Mouse (Mus musculus) midbrain, embryonic 13.5 days (tissue): ENCODE measurements around the gene Asprv1. TPM values are rescaled to one million over a fixed set of nuclear protein-coding genes. Genes with fewer than 3 reads are reported as not detected.
A peak's percentile ranks its signal among the peaks of the same experiment; 100 is the strongest.

Experiments used
- ATAC-seq: fragments of 200-750 bp; cut with Nextera tagmentation; 2 replicates; pipeline ENCODE4 v1.8.0; 2017; ENCODE audit warnings: mild to moderate bottlenecking, moderate TSS enrichment, moderate library complexity
- H3K27ac ChIP-seq: fragments of 300-500 bp; sonication (generic); 2 replicates; pipeline ENCODE4 v1.5.1; 2015; ENCODE audit warnings: inconsistent platforms, mild to moderate bottlenecking, moderate library complexity
- H3K27me3 ChIP-seq: fragments of 300-500 bp; sonication (generic); 2 replicates; pipeline ENCODE4 v1.6.1; 2015; ENCODE audit warnings: mild to moderate bottlenecking, inconsistent platforms
- H3K36me3 ChIP-seq: fragments of 300-500 bp; sonication (generic); 2 replicates; pipeline ENCODE4 v1.6.1; 2015; ENCODE audit warnings: mild to moderate bottlenecking, inconsistent platforms
- H3K4me1 ChIP-seq: fragments of 300-500 bp; sonication (generic); replicated peaks from 2 replicates; pipeline ENCODE4 v1.6.1; 2015; ENCODE audit warnings: inconsistent platforms
- H3K4me2 ChIP-seq: fragments of 300-500 bp; sonication (generic); replicated peaks from 2 replicates; pipeline ENCODE4 v1.6.1; 2015; ENCODE audit warnings: moderate library complexity, mild to moderate bottlenecking, inconsistent platforms
- H3K4me3 ChIP-seq: fragments of 300-500 bp; sonication (generic); replicated peaks from 2 replicates; pipeline ENCODE4 v1.5.1; 2015; ENCODE audit warnings: mild to moderate bottlenecking, inconsistent platforms
- H3K9ac ChIP-seq: fragments of 300-500 bp; sonication (generic); replicated peaks from 2 replicates; pipeline ENCODE4 v1.6.1; 2015; ENCODE audit warnings: mild to moderate bottlenecking, inconsistent platforms
- H3K9me3 ChIP-seq: fragments of 300-500 bp; sonication (generic); 2 replicates; pipeline ENCODE4 v1.6.1; 2016; ENCODE audit warnings: mild to moderate bottlenecking, inconsistent platforms
- WGBS: fragments of 180-500 bp; shearing (Covaris S2); methylation state at CpG from one replicate; pipeline ENCODE4 v1.1.7; 2015; 5-methylcytosine and 5-hydroxymethylcytosine counted together
- polyA plus RNA-seq: library from polyadenylated mRNA; unstranded; fragments of >200 nt; fragmentation: Nextera tagmentation; extraction: Ambion mirVana; gene quantifications from 2 replicates; pipeline ENCODE4 v1.2.1, GENCODE M21; 2015

The Asprv1 gene
- polyA plus RNA-seq, 1 experiment from 2014 or later: 0.50 TPM

GRCm38 (mm10) chr6:86670873-86671272 is 42.9 kb downstream of the Asprv1 start:
- no peak overlapping the region for H3K4me2 ChIP-seq
- WGBS: 18% methylated on average over 2 of the region's 2 CpGs
- no peaks in the 10 kb centered on the region for H3K27me3 ChIP-seq
- H3K9ac ChIP-seq: no peak overlapping the region
- 0 out of 2 replicates have a peak overlapping the region, but pooled peaks have one; percentile 21 for H3K27ac ChIP-seq
- no peaks in the 10 kb centered on the region for H3K9me3 ChIP-seq
- H3K4me1 ChIP-seq: peaks cover 34% of the 10 kb centered on the region
- H3K4me3 ChIP-seq: no peak overlapping the region
- H3K36me3 ChIP-seq: peaks cover 50% of the 10 kb centered on the region
- no peak for ATAC-seq

DNA sequence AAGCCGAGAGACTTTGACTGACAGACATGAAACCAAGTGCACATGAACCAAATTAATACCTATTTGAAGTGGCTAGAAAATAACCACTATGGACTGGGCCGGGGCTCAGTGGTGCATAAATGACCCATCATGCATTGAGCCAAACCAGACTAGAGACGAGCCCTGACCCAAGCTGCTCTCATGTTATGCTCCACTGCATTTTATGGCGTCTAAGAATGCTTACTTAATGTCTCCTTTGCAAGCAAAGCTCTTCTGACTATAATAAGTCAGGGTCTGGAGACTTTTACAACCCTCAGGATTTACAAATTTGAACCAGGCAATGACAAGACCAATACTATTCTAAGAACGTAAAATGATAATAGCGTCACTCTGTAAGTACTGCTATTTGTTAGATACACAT is 50.4 kb downstream of the Asprv1 start:
- Histone ChIP-seq H3K36me3 (peaks cover 88% of the 10 kb centered on the region), H3K4me3 (no peak overlapping the region), H3K27me3 (no peaks in the 10 kb centered on the region), H3K4me2 (no peak overlapping the region), H3K27ac (no peak overlapping the region), H3K9me3 (no peaks in the 10 kb centered on the region), H3K4me1 (peaks cover 2% of the 10 kb centered on the region), H3K9ac (no peak overlapping the region)
- ATAC-seq: no peak
- WGBS: 77% methylated on average over 6 of the region's 6 CpGs

Other genes with a start within 250 kb of the Asprv1 start
- 114 and 122 TPM in 2 replicates for gene Pcyox1, start 231.0 kb upstream of the Asprv1 start, polyA plus RNA-seq
- gene Tia1, start 223.9 kb upstream of the Asprv1 start, polyA plus RNA-seq: 401 and 405 TPM in 2 replicates
- not detected in 2 replicates for gene Gm44790, start 201.5 kb upstream of the Asprv1 start, polyA plus RNA-seq
- gene C87436, start 189.8 kb upstream of the Asprv1 start, polyA plus RNA-seq: 27.7 and 28.8 TPM in 2 replicates
- gene Pcbp1, start 101.8 kb upstream of the Asprv1 start, polyA plus RNA-seq: 246 and 342 TPM in 2 replicates
- 26.3 and 27.9 TPM in 2 replicates for gene Mxd1, start 41.0 kb downstream of the Asprv1 start, polyA plus RNA-seq
- gene Snrnp27, start 56.4 kb downstream of the Asprv1 start, polyA plus RNA-seq: 117 and 125 TPM in 2 replicates
- 36.0 and 41.0 TPM in 2 replicates for gene Gmcl1, start 105.2 kb downstream of the Asprv1 start, polyA plus RNA-seq
- 3.2 and 3.4 TPM in 2 replicates for gene Anxa4, start 165.4 kb downstream of the Asprv1 start, polyA plus RNA-seq
- 32.1 and 34.4 TPM in 2 replicates for gene Aak1, start 221.4 kb downstream of the Asprv1 start, polyA plus RNA-seq